Mouse (Mus musculus): ENCODE results near the gene Gnat1. TPM values are rescaled to one million over a fixed set of nuclear protein-coding genes. Genes with fewer than 3 reads are reported as not detected.
A peak's percentile ranks its signal among the peaks of the same experiment; 100 is the strongest.

Gnat1 gene
- total RNA-seq, 2 experiments from 2014 or later, result not detected

DNA sequence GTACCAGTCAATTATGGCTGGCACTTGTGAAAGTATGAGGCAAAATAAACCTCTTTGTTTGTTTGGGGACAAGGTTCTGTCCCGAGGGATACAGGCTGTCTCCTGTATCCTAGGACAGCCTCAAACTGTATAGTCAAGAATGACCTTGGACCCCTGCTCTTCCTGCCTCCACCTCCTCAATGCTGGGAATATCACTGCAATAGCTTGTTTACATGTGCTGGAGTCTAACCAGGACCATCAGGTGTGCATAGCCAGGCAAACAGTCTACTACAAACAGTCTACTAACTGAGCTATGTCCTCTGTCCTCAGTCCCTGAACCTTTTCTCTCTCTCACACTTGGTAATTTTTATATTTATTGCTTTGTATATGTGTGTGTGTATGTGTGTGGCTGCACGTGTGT is 26.0 kb downstream of the Gnat1 start:
- intact Hi-C loops (cut with DNase I), result no loop called here
- no peak for DNase-seq (ENCODE audit: low spot score)

DNA sequence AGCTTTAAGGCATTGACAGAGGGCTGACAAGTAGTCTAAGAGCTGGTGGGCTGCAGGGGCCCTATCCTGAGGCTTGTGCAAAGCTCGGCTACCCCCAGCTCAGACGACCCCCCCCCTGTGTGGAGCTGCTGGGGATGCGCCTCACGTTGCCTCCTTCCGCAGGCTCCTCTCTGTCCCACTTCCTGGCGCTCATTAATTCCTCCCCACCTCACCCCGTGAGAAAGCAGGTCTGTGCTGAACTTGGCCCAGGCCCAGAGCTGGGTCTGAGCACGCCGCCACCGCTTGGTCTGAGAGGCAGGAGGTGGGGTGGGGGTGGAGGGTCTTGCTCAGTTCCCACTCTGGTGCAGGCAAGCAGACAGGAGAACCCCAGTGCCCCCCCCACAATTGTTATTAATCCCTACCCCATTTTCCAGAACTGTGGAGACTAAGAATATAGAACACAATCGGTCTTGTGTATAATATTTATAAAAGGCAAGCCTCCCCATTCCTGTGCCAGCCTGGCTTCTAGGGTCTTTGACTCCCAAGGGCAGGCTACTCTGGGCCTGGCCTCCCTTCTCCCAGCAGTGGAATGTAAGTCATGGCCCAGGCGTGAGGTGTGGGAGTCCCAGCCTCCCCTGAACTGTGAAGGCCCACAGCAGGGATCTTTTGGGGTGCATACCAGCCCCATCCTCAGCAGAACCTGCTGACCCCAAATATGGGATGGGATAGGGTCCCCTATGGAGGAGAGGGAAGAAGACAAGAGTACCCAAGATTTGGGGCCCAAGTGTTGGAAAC is 28.6 kb downstream of the Gnat1 start:
- no peak for DNase-seq (ENCODE audit: low spot score)
- intact Hi-C loops (cut with DNase I), result no loop called here

- intact Hi-C loops (cut with DNase I), result no loop called here
- DNase-seq (ENCODE audit: low spot score), result no peak
Observed at GRCm38 (mm10) chr9:107650225-107650624, 29.3 kb downstream of the Gnat1 start.

- no peak for DNase-seq (ENCODE audit: low spot score)
- intact Hi-C loops (cut with DNase I), result no loop called here
Observed at GRCm38 (mm10) chr9:107648767-107649166, 30.7 kb downstream of the Gnat1 start.

- intact Hi-C loops (cut with DNase I), result no loop called here
- DNase-seq (ENCODE audit: low spot score), result no peak
Observed at GRCm38 (mm10) chr9:107646975-107647374, 32.5 kb downstream of the Gnat1 start.

GRCm38 (mm10) chr9:107645577-107645976 is 33.9 kb downstream of the Gnat1 start:
- intact Hi-C loops (cut with DNase I), result loop anchor here (1.0 kb wide), 1 partner anchor 31 kb away; no protein-coding TSS in a partner anchor
- DNase-seq (ENCODE audit: low spot score), result no peak

DNA sequence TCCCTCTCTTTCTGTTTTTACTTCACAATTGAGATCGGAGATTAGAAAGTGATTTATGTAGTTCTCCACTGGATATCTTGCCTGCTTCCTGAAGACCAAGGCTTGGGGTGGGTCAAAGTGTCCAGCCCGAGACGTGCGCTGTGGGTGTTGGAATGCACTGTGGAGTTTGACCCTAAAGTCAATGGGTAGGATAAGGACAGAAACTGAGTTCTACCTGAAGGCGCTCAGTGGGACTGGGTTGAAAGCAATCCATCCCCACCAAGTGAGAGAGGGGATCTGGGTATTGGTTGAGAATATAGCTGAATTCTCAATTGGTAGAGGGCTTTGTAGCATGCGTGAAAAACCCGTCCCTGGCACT is 34.4 kb downstream of the Gnat1 start:
- intact Hi-C loops (cut with DNase I), result loop anchor here (1.0 kb wide), 1 partner anchor 31 kb away; no protein-coding TSS in a partner anchor
- no peak for DNase-seq (ENCODE audit: low spot score)

- intact Hi-C loops (cut with DNase I), result loop anchor here (1.0 kb wide), 3 partner anchors 18 to 42 kb away; no protein-coding TSS in a partner anchor
Observed at GRCm38 (mm10) chr9:107644495-107645152, 34.9 kb downstream of the Gnat1 start.

GRCm38 (mm10) chr9:107643544-107644214 is 35.8 kb downstream of the Gnat1 start:
- DNase-seq (ENCODE audit: low spot score), result no peak
- intact Hi-C loops (cut with DNase I), result loop anchor here (1.0 kb wide), 2 partner anchors 17 to 41 kb away; no protein-coding TSS in a partner anchor

More at GRCm38 (mm10) chr9:107644495-107645152, 34.9 kb downstream of the Gnat1 start:
- peak; percentile 78 for DNase-seq (ENCODE audit: low spot score)

DNA sequence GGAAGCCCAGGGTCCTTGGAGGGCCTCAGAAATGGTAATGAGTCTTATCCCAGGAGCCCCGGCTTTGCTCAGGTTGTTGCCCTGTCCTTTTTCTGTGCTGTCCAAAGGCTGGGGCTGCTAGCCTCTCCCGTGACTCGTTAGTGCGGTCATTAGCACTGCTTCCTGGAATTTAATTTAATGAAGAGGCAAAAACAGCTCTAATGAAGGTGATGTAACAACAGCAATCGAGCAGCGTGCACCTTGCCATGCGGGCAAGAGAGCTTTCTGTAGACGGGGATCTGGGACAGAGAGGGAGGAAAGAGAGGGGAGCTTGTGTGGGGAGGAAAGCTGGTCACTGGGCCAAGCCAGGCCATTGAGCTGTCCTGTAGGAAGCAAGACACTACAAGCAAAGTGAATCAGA is 37.8 kb downstream of the Gnat1 start:
- intact Hi-C loops (cut with DNase I), result no loop called here
- DNase-seq (ENCODE audit: low spot score), result no peak

DNA sequence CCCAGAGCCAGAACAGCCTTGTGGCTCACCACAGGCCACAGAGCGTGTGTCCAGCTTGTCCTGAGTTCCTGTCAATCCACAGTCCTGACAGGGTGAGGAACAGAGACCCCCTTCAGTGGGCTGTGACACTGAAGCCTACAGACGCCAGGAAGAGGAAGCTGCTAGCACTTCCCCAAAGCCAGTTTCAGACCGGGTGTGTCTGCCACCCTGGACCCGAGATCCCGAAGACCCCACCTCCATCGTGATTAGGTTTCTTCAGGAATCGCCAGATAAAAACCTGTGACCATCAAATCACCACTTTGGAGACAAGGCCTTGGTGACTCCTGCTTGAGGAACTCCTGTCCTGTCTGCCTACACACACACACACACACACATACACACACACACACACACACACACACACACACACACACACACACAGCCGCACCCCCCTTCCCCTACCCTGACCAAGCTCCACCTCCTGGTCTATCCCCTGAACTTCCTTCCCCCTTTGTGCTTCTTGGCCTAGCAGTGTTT is 39.2 kb downstream of the Gnat1 start:
- intact Hi-C loops (cut with DNase I), result no loop called here
- no peak for DNase-seq (ENCODE audit: low spot score)

DNA sequence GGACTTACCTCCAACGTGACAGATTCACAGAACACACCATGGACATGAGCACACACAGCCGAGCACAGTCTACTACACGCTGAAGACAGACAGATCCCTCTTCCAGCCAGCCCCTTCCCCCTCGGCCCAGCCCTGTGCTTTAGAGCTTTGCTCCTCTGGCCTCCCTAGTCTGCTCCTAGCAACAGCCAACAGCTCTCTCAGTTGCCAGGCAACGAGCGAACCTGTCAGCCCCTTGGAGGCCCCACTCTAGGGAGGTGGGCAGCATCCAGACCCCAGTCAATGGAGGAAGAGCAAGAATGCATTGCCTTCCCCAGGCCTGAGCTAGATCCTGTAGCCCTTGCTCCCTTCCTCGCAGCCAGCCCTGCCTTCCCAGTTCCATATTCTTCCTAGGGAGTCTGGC is 42.4 kb downstream of the Gnat1 start:
- no peak for DNase-seq (ENCODE audit: low spot score)
- intact Hi-C loops (cut with DNase I), result no loop called here

DNA sequence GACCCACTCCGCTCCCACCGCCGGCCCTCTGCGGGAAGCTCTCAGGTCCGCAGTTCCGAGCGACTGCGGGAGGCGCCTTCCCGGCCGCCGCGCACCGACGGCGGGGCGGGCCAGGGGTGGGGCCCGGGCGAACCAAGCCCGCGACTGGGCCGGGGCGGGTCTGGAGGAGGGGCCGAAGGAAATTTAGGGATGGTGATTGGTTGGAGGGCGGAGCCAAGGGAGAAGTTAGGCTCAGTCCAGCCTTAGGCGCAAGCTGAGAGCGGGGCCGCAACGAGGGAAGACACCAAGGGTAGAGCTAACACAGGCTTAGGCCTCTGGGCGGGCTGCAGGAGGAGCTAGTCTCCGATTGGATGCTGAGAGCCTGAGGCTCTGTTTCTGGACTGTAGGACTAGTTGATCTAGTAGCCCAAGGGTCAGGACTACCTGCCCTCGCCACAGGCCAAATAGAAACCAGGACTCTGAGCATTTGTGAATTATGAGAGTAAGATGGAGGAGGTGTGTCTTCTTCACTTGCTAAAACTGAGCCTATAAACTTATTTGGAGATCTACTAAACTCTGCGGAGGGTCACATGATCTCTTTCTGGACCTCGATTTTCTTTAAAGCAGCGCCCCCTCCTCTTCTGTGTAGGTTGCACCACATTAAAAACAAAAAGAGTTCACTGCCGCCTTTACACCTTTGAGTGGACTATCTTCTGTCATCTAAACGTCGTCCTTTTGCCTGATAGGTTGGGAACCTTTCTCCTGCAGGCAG is 44.1 kb downstream of the Gnat1 start, which contains the start of gene Gnai2:
TSS of gene Gnai2 (minus strand) at position 89 of the 750 bp plus-strand sequence.
- intact Hi-C loops (cut with DNase I), result loop anchor here (2.0 kb wide), 1 partner anchor 15 kb away; no protein-coding TSS in a partner anchor
- peak; percentile 97 for DNase-seq (ENCODE audit: low spot score)

DNA sequence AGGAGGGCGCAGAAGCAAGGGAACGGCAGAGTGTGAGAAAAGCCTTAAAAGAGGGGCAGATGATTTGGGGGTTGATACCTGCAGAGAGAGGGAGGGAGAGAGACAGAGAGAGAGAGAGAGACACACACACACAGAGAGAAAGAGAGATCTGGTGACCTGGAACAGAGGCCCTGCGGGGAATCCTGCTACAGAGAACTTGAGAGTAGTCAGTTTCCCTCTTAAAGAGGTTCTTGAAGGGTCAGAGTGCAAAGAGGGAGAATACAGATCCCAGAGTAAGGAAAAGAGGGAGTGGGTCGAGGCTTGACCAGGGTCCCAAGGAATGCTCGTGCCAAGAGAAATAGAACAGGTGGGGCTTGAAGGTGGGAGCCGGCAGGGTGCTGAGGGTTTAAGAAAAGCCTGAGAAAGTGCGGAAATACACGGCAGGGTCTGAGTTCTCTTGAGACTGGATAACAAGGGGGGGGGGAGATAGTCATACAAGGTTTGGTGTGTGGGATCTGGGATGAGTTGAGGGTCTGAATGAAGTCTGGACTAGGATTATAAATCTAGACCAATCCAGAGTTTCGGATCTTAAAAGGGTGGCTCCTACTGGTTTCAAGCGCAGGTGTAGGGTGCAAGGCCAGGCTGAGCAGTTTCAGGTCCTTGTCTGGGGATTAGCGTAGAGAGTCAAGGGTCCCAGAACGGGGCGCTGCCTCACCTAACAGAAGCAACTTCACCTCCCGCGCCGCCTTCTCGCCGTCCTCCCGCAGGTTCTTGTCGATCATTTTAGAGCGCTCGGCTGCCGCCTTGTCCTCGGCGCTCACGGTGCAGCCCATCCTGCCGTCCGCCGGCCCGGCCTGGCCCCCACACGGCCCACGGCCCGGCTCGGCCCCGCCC is 44.9 kb downstream of the Gnat1 start:
- no peak for DNase-seq (ENCODE audit: low spot score)
- intact Hi-C loops (cut with DNase I), result loop anchor here (2.0 kb wide), 1 partner anchor 14 kb away; no protein-coding TSS in a partner anchor

- no peak for DNase-seq (ENCODE audit: low spot score)
- intact Hi-C loops (cut with DNase I), result loop anchor here (2.0 kb wide), 1 partner anchor 13 kb away; no protein-coding TSS in a partner anchor
Observed at GRCm38 (mm10) chr9:107633661-107634405, 45.7 kb downstream of the Gnat1 start.

DNA sequence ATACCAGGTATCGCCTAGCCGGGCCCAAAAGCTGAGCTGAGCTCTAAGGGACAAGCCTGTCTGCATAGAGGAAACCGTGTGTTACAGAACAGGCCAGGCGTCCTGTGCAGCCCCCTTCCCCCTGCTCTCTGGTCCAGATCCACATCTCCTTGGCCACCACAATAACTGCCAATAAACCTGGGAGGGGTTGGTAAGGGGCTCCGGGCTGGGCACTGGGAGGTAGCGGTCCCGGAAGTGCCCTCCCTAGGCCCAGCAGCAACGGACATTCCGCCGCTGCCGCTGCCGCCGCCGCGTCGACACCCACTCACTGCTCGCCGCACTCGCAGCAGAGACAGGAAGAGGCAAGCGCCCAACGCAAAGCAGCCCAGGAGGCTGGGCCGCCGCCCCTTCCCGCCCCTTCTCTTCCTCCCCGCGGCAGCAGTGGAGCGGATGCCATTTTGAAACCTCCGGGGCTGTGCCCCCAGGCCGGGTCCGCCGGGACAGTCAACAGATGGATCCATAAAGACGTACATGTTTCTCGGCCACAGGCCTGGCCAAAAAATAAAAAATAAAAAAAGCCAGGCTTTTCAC is 46.3 kb downstream of the Gnat1 start:
- peak; percentile 83 for DNase-seq (ENCODE audit: low spot score)
- intact Hi-C loops (cut with DNase I), result no loop called here

DNA sequence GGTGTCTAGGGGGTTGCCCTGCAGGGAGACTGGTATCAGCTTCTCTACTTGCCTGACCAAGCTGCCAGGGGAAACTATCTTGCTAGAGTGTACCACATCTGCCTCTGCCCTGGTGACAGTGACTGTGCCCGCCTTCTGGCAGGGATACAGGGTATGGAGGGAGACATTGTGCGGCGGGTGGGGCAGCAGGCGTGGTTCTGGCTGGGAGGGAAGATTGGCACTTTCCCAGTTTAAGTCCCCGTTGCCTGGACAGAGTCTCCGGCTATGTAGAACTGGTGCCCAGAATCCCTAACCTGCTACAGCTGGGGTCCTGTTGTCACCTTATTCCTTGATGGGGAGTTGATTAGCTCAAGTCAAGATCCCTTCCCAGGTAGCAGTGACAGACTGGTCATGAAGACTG is 47.0 kb downstream of the Gnat1 start:
- DNase-seq (ENCODE audit: low spot score), result no peak
- intact Hi-C loops (cut with DNase I), result no loop called here

DNA sequence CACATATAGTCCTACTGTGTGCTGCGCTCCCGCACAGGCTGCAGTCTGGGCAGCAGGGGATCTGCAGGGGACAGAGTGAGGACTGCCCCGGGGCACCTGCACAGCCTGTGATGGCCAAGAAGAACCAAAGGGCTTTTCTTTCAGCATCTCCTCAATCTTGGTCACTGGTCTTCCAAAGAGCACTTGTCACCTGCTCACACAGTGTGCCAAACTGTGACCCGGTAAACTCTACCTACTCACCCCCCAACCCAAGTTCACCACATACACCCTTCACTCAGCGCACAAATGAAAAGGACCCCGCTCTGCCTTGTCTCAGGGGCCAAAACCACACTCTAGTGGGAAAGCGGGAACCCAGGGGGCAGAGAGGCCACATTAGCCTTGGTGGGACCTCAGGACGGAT is 47.7 kb downstream of the Gnat1 start:
- intact Hi-C loops (cut with DNase I), result no loop called here
- DNase-seq (ENCODE audit: low spot score), result no peak
